Mouse (Mus musculus): ENCODE results near the gene Mmachc.

Gene Mmachc

GRCm38 (mm10) chr4:116708201-116708764 lies at the start of gene Mmachc, which contains the start of gene Ccdc163:
Gene Mmachc, minus strand, starts transcription at chr4:116708406.
Gene Ccdc163, plus strand, starts transcription at chr4:116708509.
- DNase-seq (ENCODE audit: low read depth), result peak; percentile 98

- no peak for DNase-seq (ENCODE audit: low read depth)
These were observed 41.5 kb upstream of the Mmachc start for GRCm38 (mm10) chr4:116749750-116750149.

GRCm38 (mm10) chr4:116738972-116739751 lies 31.0 kb upstream of the Mmachc start:
- no peak for DNase-seq (ENCODE audit: low read depth)

- DNase-seq (ENCODE audit: low read depth), result no peak
These were observed 26.8 kb upstream of the Mmachc start for GRCm38 (mm10) chr4:116734996-116735395.

GRCm38 (mm10) chr4:116732355-116732754 lies 24.1 kb upstream of the Mmachc start:
- DNase-seq (ENCODE audit: low read depth), result no peak

- no peak for DNase-seq (ENCODE audit: low read depth)
These were observed 22.9 kb upstream of the Mmachc start for GRCm38 (mm10) chr4:116731077-116731476.

- no peak for DNase-seq (ENCODE audit: low read depth)
These were observed 21.3 kb upstream of the Mmachc start for GRCm38 (mm10) chr4:116729532-116729931.

GRCm38 (mm10) chr4:116727401-116727800 lies 19.2 kb upstream of the Mmachc start:
- DNase-seq (ENCODE audit: low read depth), result no peak

- no peak for DNase-seq (ENCODE audit: low read depth)
These were observed 17.2 kb upstream of the Mmachc start for GRCm38 (mm10) chr4:116725444-116725843.

GRCm38 (mm10) chr4:116722230-116722629 lies 14.0 kb upstream of the Mmachc start:
- no peak for DNase-seq (ENCODE audit: low read depth)

- no peak for DNase-seq (ENCODE audit: low read depth)
These were observed 13.0 kb upstream of the Mmachc start for GRCm38 (mm10) chr4:116721098-116721628.

- DNase-seq (ENCODE audit: low read depth), result peak; percentile 97
These were observed 12.3 kb upstream of the Mmachc start, which contains the start of gene Tesk2 for GRCm38 (mm10) chr4:116720343-116721097. Gene Tesk2, plus strand, starts transcription at chr4:116720948.

- DNase-seq (ENCODE audit: low read depth), result peak; percentile 27
These were observed 11.2 kb upstream of the Mmachc start for GRCm38 (mm10) chr4:116719396-116719795.

- no peak for DNase-seq (ENCODE audit: low read depth)
These were observed 4.3 kb upstream of the Mmachc start for GRCm38 (mm10) chr4:116712536-116712935.

- no peak for DNase-seq (ENCODE audit: low read depth)
These were observed 1.9 kb upstream of the Mmachc start for GRCm38 (mm10) chr4:116710154-116710553.

GRCm38 (mm10) chr4:116708791-116709390 lies 685 bp upstream of the Mmachc start:
- no peak for DNase-seq (ENCODE audit: low read depth)

GRCm38 (mm10) chr4:116707666-116708065 lies 540 bp downstream of the Mmachc start:
- no peak for DNase-seq (ENCODE audit: low read depth)

- peak; percentile 49 for DNase-seq (ENCODE audit: low read depth)
These were observed 4.4 kb downstream of the Mmachc start for GRCm38 (mm10) chr4:116703804-116704203.

- no peak for DNase-seq (ENCODE audit: low read depth)
These were observed 7.2 kb downstream of the Mmachc start for GRCm38 (mm10) chr4:116700964-116701363.

- DNase-seq (ENCODE audit: low read depth), result no peak
These were observed 9.4 kb downstream of the Mmachc start for GRCm38 (mm10) chr4:116698693-116699342.

- DNase-seq (ENCODE audit: low read depth), result no peak
These were observed 14.4 kb downstream of the Mmachc start for GRCm38 (mm10) chr4:116693785-116694184.

Measured in fibroblast of lung, adult 2 months (primary cell).